Mouse (Mus musculus) embryonic facial prominence, embryonic 14.5 days (tissue): Measurements from ENCODE around the gene Akt1. TPM values are rescaled to one million over a fixed set of nuclear protein-coding genes. Genes with fewer than 3 reads are reported as not detected.

Source experiments
- ATAC-seq: fragments of 200-750 bp; cut with Nextera tagmentation; 2 replicates; pipeline ENCODE4 v1.8.0; 2017; ENCODE audit warnings: low read depth, moderate number of reproducible peaks, moderate TSS enrichment
- DNase-seq: peaks from one replicate; pipeline ENCODE4 v3.0.0-alpha.2; 2015; ENCODE audit warnings: low spot score
- H3K27ac ChIP-seq: fragments of 300-500 bp; sonication (generic); replicated peaks from 2 replicates; pipeline ENCODE4 v1.5.1; 2014; ENCODE audit warnings: low read depth, mild to moderate bottlenecking, low read length, moderate library complexity
- H3K27me3 ChIP-seq: fragments of 300-500 bp; sonication (generic); replicated peaks from 2 replicates; pipeline ENCODE4 v1.6.1; 2014; ENCODE audit warnings: low read length; ENCODE audit not compliant: control insufficient read depth, insufficient read depth
- H3K36me3 ChIP-seq: fragments of 300-500 bp; sonication (generic); 2 replicates; pipeline ENCODE4 v1.6.1; 2014; ENCODE audit warnings: low read length, mixed read lengths; ENCODE audit not compliant: control insufficient read depth, insufficient read depth
- H3K4me1 ChIP-seq: fragments of 300-500 bp; sonication (generic); 2 replicates; pipeline ENCODE4 v1.6.1; 2014; ENCODE audit warnings: antibody characterized with exemption, low read length; ENCODE audit not compliant: control insufficient read depth, insufficient read depth
- H3K4me2 ChIP-seq: fragments of 300-500 bp; sonication (generic); 2 replicates; pipeline ENCODE4 v1.6.1; 2014; ENCODE audit warnings: low read depth, mild to moderate bottlenecking, low read length, moderate library complexity, mixed read lengths
- H3K4me3 ChIP-seq: fragments of 300-500 bp; sonication (generic); 2 replicates; pipeline ENCODE4 v1.5.1; 2014; ENCODE audit warnings: low read depth, mild to moderate bottlenecking, low read length
- H3K9ac ChIP-seq: fragments of 300-500 bp; sonication (generic); 2 replicates; pipeline ENCODE4 v1.6.1; 2014; ENCODE audit warnings: low read depth, mild to moderate bottlenecking, low read length, moderate library complexity, mixed read lengths
- H3K9me3 ChIP-seq: fragments of 300-500 bp; sonication (generic); 2 replicates; pipeline ENCODE4 v1.6.1; 2016; ENCODE audit warnings: low read length; ENCODE audit not compliant: control insufficient read depth
- WGBS: fragments of 180-500 bp; shearing (Covaris S2); extraction: QIAGEN DNeasy Blood & Tissue Kit; methylation state at CpG from one replicate; pipeline ENCODE4 v1.1.7; 2014; 5-methylcytosine and 5-hydroxymethylcytosine counted together
- polyA plus RNA-seq: library from polyadenylated mRNA; unstranded; fragments of >200 nt; fragmentation: Nextera tagmentation; extraction: Ambion mirVana; gene quantifications from 2 replicates; pipeline ENCODE4 v1.2.1, GENCODE M21; 2014

The Akt1 gene
- polyA plus RNA-seq, 1 experiment from 2014 or later: 84.0 TPM

DNA sequence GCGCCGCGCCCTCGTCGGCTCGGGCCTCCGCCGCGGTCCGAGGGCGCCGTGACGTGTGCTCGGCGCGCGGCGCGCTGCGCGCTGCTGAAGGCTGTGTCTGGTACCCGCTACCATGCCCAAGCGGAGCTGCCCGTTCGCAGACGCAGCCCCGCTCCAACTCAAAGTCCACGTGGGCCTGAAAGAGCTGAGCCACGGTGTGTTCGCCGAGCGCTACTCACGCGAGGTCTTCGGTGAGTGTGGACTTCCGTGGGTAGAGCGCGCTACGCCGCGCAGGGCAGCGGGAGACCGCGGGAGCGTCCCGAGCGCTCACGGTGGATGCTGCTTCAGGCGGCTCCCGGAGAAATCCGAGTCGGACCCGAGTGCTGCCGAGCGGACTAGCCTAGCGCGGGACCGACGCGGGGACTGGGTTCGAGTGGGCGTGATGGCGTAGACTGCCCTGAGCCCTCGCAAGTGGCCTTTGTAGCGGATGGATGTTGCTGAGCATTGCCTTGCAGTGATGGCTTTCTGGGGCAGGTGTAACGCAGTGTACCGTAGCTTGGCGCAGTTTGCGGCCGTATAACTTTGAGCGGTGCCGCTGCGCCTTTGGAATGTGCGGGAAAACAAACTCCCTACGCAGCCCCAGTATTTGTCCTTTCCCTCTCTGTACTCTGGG, 29.7 kb downstream of the Akt1 start:
- peaks cover 31% of the 10 kb centered on the region for H3K36me3 ChIP-seq
- WGBS: 0% methylated on average over 31 of the region's 75 CpGs
- H3K4me2 ChIP-seq: peak overlapping the region; percentile 84
- peak; percentile 39; the same call in 1 of the 2 replicates for ATAC-seq
- peak; percentile 41 for DNase-seq
- H3K9me3 ChIP-seq: no peaks in the 10 kb centered on the region
- H3K27ac ChIP-seq: peak overlapping the region; percentile 92
- peak overlapping the region; percentile 86 for H3K9ac ChIP-seq
- H3K27me3 ChIP-seq: no peaks in the 10 kb centered on the region
- H3K4me1 ChIP-seq: peaks cover 9% of the 10 kb centered on the region
- H3K4me3 ChIP-seq: peak overlapping the region; percentile 77

DNA sequence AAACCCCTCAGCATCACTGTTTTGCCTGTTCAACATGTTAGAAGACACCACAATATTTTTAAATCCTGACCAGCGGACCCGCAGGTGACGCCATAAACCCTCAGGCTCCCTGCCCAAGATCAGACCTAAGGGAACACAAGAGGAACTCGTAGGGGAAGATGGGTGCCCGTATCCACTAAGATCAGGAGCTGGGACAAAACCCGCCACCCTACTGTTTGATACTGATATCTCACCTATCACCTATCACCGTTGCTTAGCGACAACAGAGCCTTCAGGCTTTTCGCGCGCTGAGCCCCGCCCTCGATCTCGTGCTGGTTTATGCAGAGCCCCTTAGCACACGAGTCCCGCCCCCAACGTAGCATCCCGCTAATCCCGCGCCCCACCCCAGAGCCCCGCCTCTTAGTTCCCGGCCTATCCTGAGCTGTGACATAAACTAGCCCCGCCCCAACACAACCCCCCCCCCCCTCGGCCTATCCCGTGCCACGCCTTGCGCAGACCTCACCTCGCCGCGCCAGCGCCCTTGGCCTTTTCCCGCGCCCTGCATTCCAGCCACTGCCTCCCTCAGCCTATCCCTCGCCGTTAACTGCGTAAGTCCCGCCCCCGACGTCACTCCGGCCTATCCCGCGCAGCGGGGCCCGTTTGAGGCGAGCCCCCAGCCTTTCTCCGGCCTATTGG, 30.4 kb downstream of the Akt1 start, which contains the start of gene Siva1:
Gene Siva1, plus strand, starts transcription at position 500 of the 675 bp plus-strand sequence.
- DNase-seq: peak; percentile 99
- peaks cover 9% of the 10 kb centered on the region for H3K4me1 ChIP-seq
- peak within 1 kb of the TSS; percentile 92 for H3K27ac ChIP-seq
- H3K9me3 ChIP-seq: no peaks in the 10 kb centered on the region
- H3K36me3 ChIP-seq: peaks cover 24% of the 10 kb centered on the region
- no peaks in the 10 kb centered on the region for H3K27me3 ChIP-seq
- peak within 1 kb of the TSS; percentile 86 for H3K9ac ChIP-seq
- H3K4me3 ChIP-seq: peak within 1 kb of the TSS; percentile 77
- ATAC-seq: peak; percentile 97
- 2% methylated on average over 34 of the region's 46 CpGs for WGBS
- peak within 1 kb of the TSS; percentile 84 for H3K4me2 ChIP-seq

DNA sequence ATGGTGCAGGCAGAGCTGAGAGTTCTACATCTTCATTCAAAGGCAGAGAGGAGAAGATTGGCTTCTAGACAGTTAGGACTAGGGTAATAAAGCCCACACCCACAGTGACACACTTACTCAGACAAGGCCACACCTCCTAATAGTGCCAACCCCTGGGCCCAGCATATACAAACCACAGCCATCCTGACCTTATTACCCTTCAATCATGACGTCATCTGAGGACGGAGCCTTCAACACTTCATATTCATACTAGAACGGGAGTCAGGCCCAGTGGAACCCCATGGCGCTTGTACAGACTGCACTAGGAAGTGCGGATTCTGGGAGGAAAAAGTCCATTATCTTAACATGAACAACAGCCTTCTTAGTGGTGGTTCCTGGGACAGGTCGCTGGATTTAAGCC, 31.6 kb downstream of the Akt1 start:
- ATAC-seq (no peak), DNase-seq (no peak)
- peaks cover 12% of the 10 kb centered on the region for H3K36me3 ChIP-seq
- H3K27ac ChIP-seq: no peak overlapping the region
- peaks cover 9% of the 10 kb centered on the region for H3K4me1 ChIP-seq
- H3K4me3 ChIP-seq: no peak overlapping the region
- H3K4me2 ChIP-seq: no peak overlapping the region
- WGBS: 89% methylated on average over 6 of the region's 6 CpGs
- no peak overlapping the region for H3K9ac ChIP-seq
- no peaks in the 10 kb centered on the region for H3K9me3 ChIP-seq
- H3K27me3 ChIP-seq: no peaks in the 10 kb centered on the region

DNA sequence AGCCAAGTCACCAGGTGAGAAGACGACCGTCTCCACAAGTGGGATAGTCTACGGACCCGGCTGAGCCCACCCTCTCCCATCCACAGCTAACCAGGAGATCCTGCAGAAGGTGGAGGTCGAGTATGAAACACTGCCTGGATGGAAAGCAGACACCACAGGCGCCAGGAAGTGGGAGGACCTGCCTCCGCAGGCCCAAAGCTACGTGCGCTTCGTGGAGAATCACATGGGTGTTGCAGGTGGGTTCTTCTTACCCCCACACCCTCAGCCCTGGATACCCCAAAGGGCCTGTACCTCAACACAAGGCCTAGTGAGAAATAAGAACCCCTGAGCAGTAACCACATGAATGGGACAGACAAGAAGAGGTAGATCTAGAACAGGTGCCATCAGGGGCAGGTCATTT, 35.2 kb downstream of the Akt1 start:
- no peak overlapping the region for H3K27ac ChIP-seq
- no peaks in the 10 kb centered on the region for H3K9me3 ChIP-seq
- H3K27me3 ChIP-seq: no peaks in the 10 kb centered on the region
- ATAC-seq (no peak), DNase-seq (no peak)
- H3K36me3 ChIP-seq: no peaks in the 10 kb centered on the region
- 76% methylated on average over 10 of the region's 10 CpGs for WGBS
- no peaks in the 10 kb centered on the region for H3K4me1 ChIP-seq
- H3K4me3 ChIP-seq: no peak overlapping the region
- H3K9ac ChIP-seq: no peak overlapping the region
- H3K4me2 ChIP-seq: no peak overlapping the region

DNA sequence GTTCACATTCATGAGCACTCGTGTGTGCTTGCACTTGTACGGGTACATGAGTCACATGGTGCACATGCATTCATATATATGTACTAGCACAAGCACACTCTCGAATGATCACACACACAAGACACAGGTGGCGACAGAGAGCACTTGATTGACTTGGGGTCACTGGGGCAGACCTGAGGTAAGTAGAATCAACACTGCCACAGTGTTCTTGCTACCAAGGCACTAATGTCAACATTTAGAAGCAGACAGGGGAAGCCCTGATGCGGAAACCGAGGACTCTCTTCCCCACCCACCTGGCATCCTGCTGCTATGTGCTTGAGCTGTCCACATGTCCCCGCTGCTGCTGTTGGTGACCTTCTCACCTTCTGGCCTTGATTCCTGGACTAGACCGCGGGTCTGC, 41.0 kb downstream of the Akt1 start:
- DNase-seq (no peak), ATAC-seq (no peak)
- Histone ChIP-seq H3K4me3 (no peak overlapping the region), H3K27me3 (no peaks in the 10 kb centered on the region), H3K9me3 (no peaks in the 10 kb centered on the region), H3K36me3 (no peaks in the 10 kb centered on the region), H3K9ac (no peak overlapping the region), H3K27ac (no peak overlapping the region), H3K4me2 (no peak overlapping the region), H3K4me1 (peaks cover 7% of the 10 kb centered on the region; the same call in 1 of the 2 replicates)
- WGBS: 59% methylated on average over 9 of the region's 9 CpGs

DNA sequence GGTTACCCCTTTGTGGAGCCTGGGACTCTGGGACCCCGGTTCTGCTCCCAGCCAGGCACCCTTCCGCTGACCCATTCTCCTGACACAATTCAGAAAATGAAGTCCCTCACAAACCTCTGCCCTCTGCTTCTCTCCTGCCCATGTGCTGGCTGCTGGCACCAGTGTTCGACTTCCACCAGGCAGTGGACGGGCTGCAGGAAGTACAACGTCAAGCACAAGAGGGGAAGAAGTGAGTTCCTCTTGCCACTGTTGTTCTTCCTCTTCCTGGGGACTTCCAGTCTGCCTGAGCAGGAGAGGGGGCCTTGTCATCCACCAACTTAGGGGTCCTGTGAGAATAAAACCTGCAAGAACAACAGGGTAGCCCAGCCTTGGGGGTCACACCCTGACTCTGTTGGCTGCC, 41.8 kb downstream of the Akt1 start:
- DNase-seq (no peak), ATAC-seq (no peak)
- Histone ChIP-seq H3K4me1 (peaks cover 7% of the 10 kb centered on the region; the same call in 1 of the 2 replicates), H3K36me3 (no peaks in the 10 kb centered on the region), H3K4me3 (no peak overlapping the region), H3K27ac (no peak overlapping the region), H3K27me3 (no peaks in the 10 kb centered on the region), H3K9me3 (no peaks in the 10 kb centered on the region), H3K9ac (no peak overlapping the region), H3K4me2 (no peak overlapping the region)
- WGBS: 81% methylated on average over 5 of the region's 5 CpGs

DNA sequence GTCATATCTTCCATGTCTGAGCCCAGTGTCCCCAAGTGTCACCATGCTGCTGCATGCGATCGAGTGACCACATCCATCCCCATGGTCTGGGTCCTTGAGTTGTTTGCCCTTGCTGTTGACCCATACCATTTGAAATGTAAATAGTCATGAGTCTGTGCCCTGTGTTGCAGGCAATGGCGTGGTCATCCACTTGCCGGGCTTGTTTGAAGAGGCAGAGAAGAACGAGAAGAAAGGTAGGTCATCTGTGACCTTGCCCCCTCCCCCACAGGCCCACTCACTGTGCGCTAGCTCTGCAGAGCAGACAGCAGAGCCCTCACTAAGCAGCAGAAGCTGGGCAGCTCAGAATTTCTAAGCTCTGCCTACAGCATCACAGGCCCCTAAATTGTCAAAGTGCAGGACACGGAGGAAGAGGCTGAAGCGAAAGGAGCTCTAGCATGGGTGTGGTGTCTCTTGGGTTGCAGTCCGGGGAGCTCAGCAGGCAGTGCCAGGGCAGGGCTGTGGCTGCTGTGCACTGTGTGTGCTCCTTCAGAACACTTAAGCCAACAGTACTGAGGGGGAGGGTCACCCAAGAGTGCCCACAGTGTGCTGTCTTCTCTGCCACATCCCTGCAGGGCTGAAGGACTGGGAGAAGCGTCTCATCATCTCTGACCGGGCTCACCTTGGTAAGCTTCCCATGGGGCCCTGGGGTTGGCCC, 42.5 kb downstream of the Akt1 start:
- Histone ChIP-seq H3K4me3 (no peak overlapping the region), H3K9ac (no peak overlapping the region), H3K27ac (no peak overlapping the region), H3K9me3 (no peaks in the 10 kb centered on the region), H3K36me3 (no peaks in the 10 kb centered on the region), H3K4me2 (no peak overlapping the region), H3K27me3 (no peaks in the 10 kb centered on the region), H3K4me1 (peaks cover 7% of the 10 kb centered on the region; the same call in 1 of the 2 replicates)
- DNase-seq (no peak), ATAC-seq (no peak)
- 73% methylated on average over 11 of the region's 11 CpGs for WGBS

DNA sequence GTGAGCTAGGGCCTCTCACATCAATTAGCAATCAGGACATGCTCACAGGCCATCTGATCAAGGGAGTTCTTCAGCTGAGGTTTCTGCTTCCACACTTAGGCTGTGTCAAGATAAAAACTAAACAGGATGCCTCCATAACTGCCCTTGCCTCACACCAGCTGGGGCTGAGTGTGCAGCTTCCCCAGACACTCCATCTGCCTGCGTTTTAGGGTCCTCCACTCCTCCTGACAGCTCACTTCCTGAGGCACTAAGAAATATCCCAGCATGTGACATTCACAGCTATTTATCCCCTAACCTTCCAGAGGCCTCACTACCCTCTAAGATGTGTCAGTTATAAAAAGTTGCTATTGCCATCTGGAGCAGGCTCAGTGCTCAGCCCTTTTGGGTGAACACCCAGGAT, 43.2 kb downstream of the Akt1 start:
- H3K4me2 ChIP-seq: no peak overlapping the region
- H3K36me3 ChIP-seq: no peaks in the 10 kb centered on the region
- H3K4me1 ChIP-seq: peaks cover 7% of the 10 kb centered on the region; the same call in 1 of the 2 replicates
- H3K27ac ChIP-seq: no peak overlapping the region
- H3K4me3 ChIP-seq: no peak overlapping the region
- ATAC-seq (no peak), DNase-seq (no peak)
- no peaks in the 10 kb centered on the region for H3K9me3 ChIP-seq
- WGBS: 42% methylated on average over 1 of the region's 1 CpGs
- no peak overlapping the region for H3K9ac ChIP-seq
- H3K27me3 ChIP-seq: no peaks in the 10 kb centered on the region
